17 mouse cellular contexts compared by ENCODE assay signal in the genomic region with DNA sequence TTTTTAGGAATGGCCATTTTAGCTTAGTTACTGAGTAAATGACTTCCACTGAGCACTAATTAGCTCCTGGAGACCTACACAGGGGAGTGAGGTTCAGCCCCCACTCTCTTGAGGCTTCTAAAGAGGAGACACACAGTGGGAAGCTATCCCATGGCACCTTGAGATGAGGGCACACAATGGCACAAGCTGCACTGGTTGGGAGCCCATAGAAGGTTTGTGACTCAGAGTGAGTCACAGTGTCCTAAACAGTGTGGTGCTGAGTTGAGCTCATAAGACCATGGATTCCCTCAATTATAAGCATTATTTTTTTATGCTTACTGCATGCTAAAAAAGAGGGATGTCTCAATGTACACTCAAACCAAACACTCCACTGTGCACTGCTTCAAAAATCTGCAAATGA.
DNase-seq lines count a peak whose midpoint lies in the region; TF ChIP-seq lines count a peak whose summit lies in the region.
"Had no signal": no experiment of that assay in that cellular context is flagged by ENCODE, and none has a peak within 500 bp of the region (broad histone marks: within the 10 kb centered on the region; RNA-seq: fewer than 3 reads in every experiment).

No protein-coding gene starts in this region.

- no peak for TF ChIP-seq EP300 in heart, adult 2 months (IDR thresholded peaks at IDR 0.05; ENCODE audit: insufficient read depth, low read depth, low read length)

- H3ac ChIP-seq in C2C12 (ENCODE audit: control insufficient read depth, insufficient read length, low read depth) = no peak overlapping the region

- H3K4me1 ChIP-seq in kidney, adult 2 months (ENCODE audit: control insufficient read depth, insufficient read depth, low read length) = peaks cover 14% of the 10 kb centered on the region
- peaks cover 1% of the 10 kb centered on the region; the same call in 1 of the 2 replicates for H3K4me1 ChIP-seq in heart, adult 2 months (ENCODE audit: control insufficient read depth, insufficient read depth, low read length)

- intact Hi-C loops in heart, adult 2 months (cut with DNase I) = no loop called here

- no peak overlapping the region for H3K27ac ChIP-seq in kidney, adult 2 months (ENCODE audit: insufficient read depth, low read depth, low read length)
- H3K27ac ChIP-seq in heart, adult 2 months = no peak overlapping the region
- H3K27ac ChIP-seq: embryonic facial prominence, embryonic 10.5 days; hindbrain, embryonic 10.5 days; hindbrain, embryonic 15.5 days had no signal

- no peaks in the 10 kb centered on the region for H3K27me3 ChIP-seq in kidney, adult 2 months (replicated peaks; ENCODE audit: control insufficient read depth, insufficient read depth, low read length)
- H3K27me3 ChIP-seq in C2C12 (ENCODE audit: control insufficient read depth, insufficient read depth, insufficient read length) = no peaks in the 10 kb centered on the region
- no peaks in the 10 kb centered on the region for H3K27me3 ChIP-seq in heart, adult 2 months (ENCODE audit: control insufficient read depth, insufficient read depth, low read length)
- H3K27me3 ChIP-seq: heart, embryonic 12.5 days; hindbrain, embryonic 15.5 days had no signal

- no peaks in the 10 kb centered on the region for H3K79me3 ChIP-seq in C2C12 (ENCODE audit: low read depth)

- no peak for TF ChIP-seq POLR2A in kidney, adult 2 months (IDR thresholded peaks at IDR 0.05; ENCODE audit: low read depth, low read length)
- no peak for TF ChIP-seq POLR2A in heart, adult 2 months (IDR thresholded peaks at IDR 0.05; ENCODE audit: insufficient read depth, low read depth, low read length)

- peak; percentile 59 for DNase-seq in kidney, adult 2 months
- DNase-seq in kidney, postnatal 10 days = no peak
- DNase-seq in 3T3-L1 (ENCODE audit: low read depth, low spot score) = peak; percentile 81
- peak; percentile 50 for DNase-seq in brain, adult 2 months (ENCODE audit: low read depth, low spot score)
- DNase-seq in heart, adult 2 months = no peak
- no peak for DNase-seq in cerebellum, postnatal 10 days
- DNase-seq: adrenal gland, adult 8-10 months; cerebellum, adult 18-20 months; cerebellum, adult 9-11 months; gastrocnemius, postnatal 10 days; heart, adult 18-20 months; kidney, adult 8-10 months had no signal

- peaks cover 13% of the 10 kb centered on the region for H3K79me2 ChIP-seq in C2C12 (ENCODE audit: control insufficient read depth, insufficient read depth)
- no peaks in the 10 kb centered on the region for H3K79me2 ChIP-seq in heart, adult 2 months (replicated peaks; ENCODE audit: control insufficient read depth, insufficient read depth, low read length)

- H3K36me3 ChIP-seq in kidney, adult 2 months (ENCODE audit: control insufficient read depth, insufficient read depth, low read length) = no peaks in the 10 kb centered on the region
- H3K36me3 ChIP-seq in C2C12 (ENCODE audit: control insufficient read depth, insufficient read depth) = peaks cover 23% of the 10 kb centered on the region
- H3K36me3 ChIP-seq in heart, adult 2 months (ENCODE audit: control insufficient read depth, insufficient read depth, low read length) = no peaks in the 10 kb centered on the region
- H3K36me3 ChIP-seq: embryonic facial prominence, embryonic 10.5 days; heart, embryonic 12.5 days; hindbrain, embryonic 10.5 days; hindbrain, embryonic 15.5 days had no signal

- no peak overlapping the region for H3K4me3 ChIP-seq in kidney, adult 2 months (ENCODE audit: insufficient read depth, low read depth, low read length)
- H3K4me3 ChIP-seq in C2C12 (ENCODE audit: insufficient read depth, poor library complexity, severe bottlenecking) = no peak overlapping the region
- no peak overlapping the region for H3K4me3 ChIP-seq in heart, adult 2 months
- H3K4me3 ChIP-seq: embryonic facial prominence, embryonic 10.5 days; heart, embryonic 12.5 days; hindbrain, embryonic 10.5 days; hindbrain, embryonic 15.5 days had no signal

- H3K9ac ChIP-seq in heart, adult 2 months (ENCODE audit: low read depth, low read length) = no peak overlapping the region
- H3K9ac ChIP-seq: heart, embryonic 12.5 days; hindbrain, embryonic 15.5 days had no signal

- no peak for TF ChIP-seq CTCF in kidney, adult 2 months (conservative IDR thresholded peaks at IDR 0.05; ENCODE audit: insufficient read depth, insufficient read length, low read depth, low read length)
- TF ChIP-seq CTCF in C2C12 (IDR thresholded peaks at IDR 0.05; ENCODE audit: control insufficient read depth, insufficient read depth, insufficient read length) = no peak
- TF ChIP-seq CTCF in heart, adult 2 months (IDR thresholded peaks at IDR 0.05) = no peak

TF ChIP-seq in C2C12, 6 proteins besides CTCF, POLR2A, EP300 and RAD21:
- TF ChIP-seq FOSL1 (IDR thresholded peaks at IDR 0.05; ENCODE audit: insufficient read depth, low read length, poor library complexity, severe bottlenecking) (peak; percentile 85), CEBPB (IDR thresholded peaks at IDR 0.05; ENCODE audit: low read depth) (no peak), MYOD1 (IDR thresholded peaks at IDR 0.05; ENCODE audit: control insufficient read depth, insufficient read length, low read depth) (peak; percentile 27)

Comparison
In these comparisons a context has a peak if more than half of its experiments do, and no peak if none do; other contexts are left out.
1. DNase-seq: peak in kidney, adult 2 months (single experiment), 3T3-L1 (single experiment) and brain, adult 2 months (single experiment); none in kidney, postnatal 10 days (single experiment), heart, adult 2 months (0 of 2) and cerebellum, postnatal 10 days (0 of 2).